Mouse (Mus musculus) small intestine, adult 2 months (tissue): Measurements from ENCODE around the gene Pmf1.
"Not testable (repeated sequence)": the region's sequence is repeated elsewhere in the genome, so short reads cannot be mapped to it uniquely, and the experiment has no call there.

ENCODE experiments used
- CTCF ChIP-seq: fragments of 200-500 bp; IDR thresholded peaks from 2 replicates; pipeline ENCODE4 v1.5.1; 2012; ENCODE audit warnings: low read depth, mild to moderate bottlenecking, control low read depth, inconsistent platforms, low read length, moderate library complexity, mixed read lengths; ENCODE audit not compliant: insufficient replicate concordance, insufficient read length; ENCODE audit errors: extremely low read depth
- POLR2A ChIP-seq: fragments of 200-500 bp; IDR thresholded peaks from 2 replicates; pipeline ENCODE4 v1.6.1; 2012; ENCODE audit warnings: low read depth, mild to moderate bottlenecking, control low read depth, inconsistent platforms, low read length, moderate library complexity

GRCm38 (mm10) chr3:88368511-88368910 lies 41.6 kb downstream of the Pmf1 start:
- TF ChIP-seq CTCF, POLR2A: not testable (repeated sequence)
